Mouse (Mus musculus): ENCODE measurements around the gene Nceh1.
"Not testable (repeated sequence)": the region's sequence is repeated elsewhere in the genome, so short reads cannot be mapped to it uniquely, and the experiment has no call there.

Gene Nceh1

DNA sequence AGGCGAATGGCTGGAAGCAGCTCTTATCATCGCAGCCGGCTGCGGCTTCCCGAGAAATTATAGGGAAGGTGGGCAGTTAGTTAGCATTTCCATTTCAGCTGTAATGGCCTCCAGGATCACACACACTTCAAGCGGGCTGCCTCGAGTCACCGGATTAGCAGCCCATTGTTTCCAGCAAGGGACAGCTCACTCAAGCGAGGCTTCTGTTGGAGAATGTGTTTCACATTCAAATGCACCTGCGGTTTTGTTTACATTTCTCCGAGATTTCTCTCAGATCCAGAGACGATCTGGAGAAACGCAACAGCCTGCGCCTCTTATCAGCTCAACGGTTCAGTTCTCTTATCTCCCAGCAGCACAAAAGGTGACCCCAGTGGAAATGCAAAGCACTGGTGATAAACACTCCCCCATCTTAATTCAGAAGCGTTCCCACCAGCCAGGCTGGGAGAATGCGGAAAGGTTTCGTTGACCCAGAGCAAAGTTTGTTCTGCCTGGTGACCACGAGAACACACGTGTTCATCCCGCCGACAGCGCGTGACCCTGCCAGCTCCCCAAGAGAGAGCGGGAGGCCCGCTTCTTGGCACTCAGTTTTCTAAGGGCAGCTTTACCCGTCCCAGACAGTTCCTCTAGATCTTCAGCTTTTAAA is 100.4 kb downstream of the Nceh1 start:
- DNase-seq (ENCODE audit: low spot score): no peak

DNA sequence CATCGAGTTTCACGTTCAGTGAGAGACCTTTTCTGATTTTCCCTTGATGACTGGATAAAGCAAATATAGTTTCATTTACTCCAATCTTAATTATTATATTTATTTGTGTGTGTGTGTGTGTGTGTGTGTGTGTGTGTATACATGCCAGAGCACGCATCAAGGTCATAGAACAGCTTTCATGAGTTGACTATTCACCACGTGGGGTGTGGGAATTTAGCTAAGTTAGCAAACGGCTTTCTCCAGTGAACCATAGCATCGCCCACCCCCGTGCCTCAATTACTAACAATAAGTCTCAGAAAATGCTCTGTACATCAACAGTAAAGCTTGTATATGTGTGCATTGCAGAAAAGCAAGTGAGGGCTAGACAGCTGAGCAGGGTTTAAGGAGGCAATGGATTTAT is 101.0 kb downstream of the Nceh1 start:
- no peak for DNase-seq (ENCODE audit: low spot score)

DNA sequence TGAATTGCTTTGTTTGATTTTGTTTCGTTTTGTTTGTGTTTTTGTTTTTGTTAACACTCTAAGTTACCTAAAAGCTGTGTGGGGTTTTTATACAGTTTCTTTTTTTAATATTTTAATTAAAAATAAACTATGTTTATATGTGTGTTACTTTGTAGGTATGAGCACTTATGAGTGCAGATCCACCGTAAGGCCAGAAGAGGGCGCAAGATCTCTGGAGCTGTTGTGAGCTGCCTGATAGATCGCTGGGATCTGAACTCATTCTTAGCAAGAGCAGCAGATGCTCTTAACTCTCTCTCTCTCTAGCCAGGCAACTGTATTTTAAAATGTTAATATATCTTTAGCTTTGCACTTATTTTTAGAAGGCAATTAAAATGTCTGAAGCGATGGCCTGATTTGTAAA is 101.5 kb downstream of the Nceh1 start:
- DNase-seq (ENCODE audit: low spot score): no peak

DNA sequence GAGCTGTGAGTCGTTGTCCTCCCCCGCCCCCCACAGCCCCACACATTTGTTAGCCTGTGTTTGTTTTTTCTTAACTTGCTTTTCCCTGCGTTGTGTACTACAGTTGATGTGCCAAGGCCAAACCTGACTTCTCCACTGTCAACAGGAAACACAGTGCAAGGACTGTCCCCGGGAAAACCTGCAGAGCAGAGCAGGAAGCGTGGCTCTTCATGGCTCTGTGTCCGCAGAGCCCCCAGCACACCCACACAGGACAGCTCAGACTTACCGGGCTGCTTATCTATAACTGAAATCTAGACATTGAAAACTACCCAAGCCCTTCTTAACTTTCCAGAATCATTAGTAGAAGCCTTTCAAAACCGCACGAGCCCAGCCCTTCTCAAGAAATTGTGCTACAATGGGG is 102.3 kb downstream of the Nceh1 start:
- DNase-seq (ENCODE audit: low spot score): no peak

DNA sequence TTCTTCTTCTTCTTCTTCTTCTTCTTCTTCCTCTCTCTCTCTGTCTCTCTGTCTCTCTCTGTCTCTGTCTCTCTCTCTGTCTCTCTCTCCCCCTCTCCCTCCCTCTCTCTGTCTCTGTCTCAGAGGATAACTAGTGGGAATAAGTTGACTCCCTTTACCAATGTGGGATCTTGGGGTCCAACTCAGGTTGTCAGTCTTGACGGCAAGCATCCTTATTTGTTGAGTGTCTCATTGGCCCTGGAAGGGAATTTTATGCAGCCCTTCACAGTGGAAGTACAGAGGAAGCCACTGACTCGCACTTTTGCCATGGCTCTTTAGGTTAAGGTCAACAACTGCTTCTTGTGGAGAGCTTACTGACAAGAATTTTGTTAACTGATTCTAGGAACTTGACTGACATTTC is 105.5 kb downstream of the Nceh1 start:
- DNase-seq (ENCODE audit: low spot score): no peak

DNA sequence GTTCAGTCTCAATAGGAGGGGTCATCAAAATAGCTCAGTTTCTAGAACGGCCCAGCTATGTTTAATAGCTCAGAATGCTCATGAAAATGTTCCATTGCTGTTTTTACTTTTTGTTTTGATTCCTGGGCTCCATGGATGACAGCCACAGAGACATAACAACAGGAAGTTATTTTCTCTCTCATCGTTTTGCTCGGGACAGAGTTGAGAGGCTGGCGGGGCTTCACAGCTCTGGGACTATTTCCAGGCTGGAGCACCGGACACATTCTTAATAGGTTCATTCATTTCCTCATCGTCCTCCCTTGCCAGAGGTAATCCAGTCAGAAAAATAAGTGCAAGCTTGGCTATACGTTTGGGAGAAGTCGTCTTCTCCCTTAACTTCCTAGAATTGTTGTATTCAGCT is 106.1 kb downstream of the Nceh1 start:
- no peak for DNase-seq (ENCODE audit: low spot score)

DNA sequence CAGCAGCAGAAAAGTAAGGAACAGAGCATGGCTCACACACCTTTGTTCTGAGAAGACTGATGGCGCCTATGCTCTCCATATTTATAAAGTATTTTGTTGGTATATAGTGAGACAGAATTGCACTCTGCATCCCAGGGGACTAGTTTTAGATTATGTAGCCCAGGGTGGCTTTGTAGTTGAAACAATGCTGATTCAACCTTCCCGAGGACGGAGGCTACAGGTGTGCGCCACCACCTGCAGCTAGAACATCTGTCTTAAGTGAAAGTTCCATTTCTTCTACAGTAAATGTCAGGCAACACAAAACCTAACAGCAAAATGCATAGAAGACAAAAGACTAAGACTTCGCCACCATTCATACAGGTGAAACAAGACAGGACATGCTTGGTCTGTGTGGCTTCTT is 107.5 kb downstream of the Nceh1 start:
- DNase-seq (ENCODE audit: low spot score): no peak

DNA sequence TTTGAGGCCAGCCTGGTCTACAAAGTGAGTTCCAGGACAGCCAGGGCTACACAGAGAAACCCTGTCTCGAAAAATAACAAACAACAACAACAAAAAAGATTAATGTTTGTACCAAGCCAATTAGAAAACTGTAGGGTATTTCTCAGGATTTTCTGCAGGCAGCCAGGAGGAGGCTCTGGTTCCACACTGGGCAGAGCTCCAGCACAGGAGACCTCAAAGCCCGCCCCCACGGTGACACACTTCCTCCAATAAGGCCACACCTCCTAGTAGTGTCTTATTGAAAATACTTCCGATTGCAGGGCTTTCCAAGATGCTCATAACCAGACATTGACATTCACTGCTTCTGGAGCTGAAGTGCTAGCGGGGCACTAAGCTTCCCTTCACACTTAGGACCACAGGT is 108.2 kb downstream of the Nceh1 start:
- DNase-seq (ENCODE audit: low spot score): not testable (repeated sequence)

DNA sequence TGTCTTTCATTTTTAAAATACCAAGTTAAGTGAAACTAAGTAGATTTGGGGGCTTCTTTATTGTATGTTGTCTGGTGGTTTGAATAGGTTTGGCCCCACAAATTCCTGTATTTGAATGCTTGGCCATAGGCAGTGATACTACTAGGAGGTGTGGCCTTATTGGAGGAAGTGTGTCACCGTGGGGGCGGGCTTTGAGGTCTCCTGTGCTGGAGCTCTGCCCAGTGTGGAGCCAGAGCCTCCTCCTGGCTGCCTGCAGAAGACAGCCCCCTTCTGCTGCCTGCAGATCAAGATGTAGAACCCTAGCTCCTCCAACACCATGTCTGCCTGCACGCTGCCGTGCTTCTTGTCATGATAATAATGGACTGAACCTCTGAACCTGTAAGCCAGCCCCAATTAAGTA is 108.6 kb downstream of the Nceh1 start:
- DNase-seq (ENCODE audit: low spot score): not testable (repeated sequence)

DNA sequence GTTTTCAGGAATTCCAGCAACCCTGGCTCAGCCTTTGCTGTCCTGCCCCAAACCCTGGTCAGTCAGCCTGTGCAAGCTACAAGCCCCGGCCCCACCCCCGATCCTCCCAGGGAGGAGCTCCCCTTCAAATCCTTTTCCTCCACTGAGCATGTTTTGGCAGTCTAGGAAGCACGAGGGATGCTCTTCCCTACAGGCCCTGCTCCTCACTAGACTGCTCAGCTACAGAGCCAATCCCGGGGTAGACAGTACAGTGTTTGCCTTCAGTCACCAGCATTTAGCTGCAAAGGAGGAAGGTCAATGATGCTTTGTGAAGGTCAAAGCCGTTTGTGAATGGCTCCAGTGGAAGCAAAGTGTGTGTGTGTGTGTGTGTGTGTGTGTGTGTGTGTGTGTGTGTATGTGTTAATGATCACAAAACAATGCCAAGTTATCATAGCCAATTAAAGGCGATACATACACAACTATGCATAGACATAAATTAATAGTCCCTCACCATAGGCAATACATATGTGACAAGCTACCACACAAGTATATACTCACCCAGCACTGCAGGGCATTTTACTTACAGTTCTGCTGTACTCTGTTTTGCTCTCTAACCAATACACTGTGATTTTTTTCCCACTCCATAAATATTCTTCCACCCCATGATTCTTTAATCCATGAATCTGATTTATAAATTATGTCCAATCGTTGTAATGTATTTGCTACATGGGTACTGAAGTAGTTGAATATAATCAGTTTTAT is 111.0 kb downstream of the Nceh1 start:
- DNase-seq (ENCODE audit: low spot score): no peak

DNA sequence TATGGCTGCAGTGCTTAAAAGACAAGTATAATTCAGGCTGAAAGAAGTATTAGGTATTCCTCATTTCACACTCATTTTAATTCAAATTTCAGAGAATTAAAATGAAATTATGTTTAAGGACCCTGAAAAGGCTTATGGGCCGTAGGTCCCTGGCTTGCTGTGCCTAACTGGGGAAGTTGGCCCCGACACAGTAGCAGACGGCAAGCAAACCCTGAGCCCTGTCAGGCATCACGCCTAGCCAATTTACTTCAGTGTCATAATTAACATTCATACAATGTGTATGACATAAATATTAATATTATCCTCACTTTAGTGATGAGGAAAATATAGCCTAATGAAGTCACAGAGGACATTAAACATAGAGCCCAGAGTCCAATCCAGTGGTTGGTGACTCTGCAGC is 117.7 kb downstream of the Nceh1 start:
- no peak for DNase-seq (ENCODE audit: low spot score)

DNA sequence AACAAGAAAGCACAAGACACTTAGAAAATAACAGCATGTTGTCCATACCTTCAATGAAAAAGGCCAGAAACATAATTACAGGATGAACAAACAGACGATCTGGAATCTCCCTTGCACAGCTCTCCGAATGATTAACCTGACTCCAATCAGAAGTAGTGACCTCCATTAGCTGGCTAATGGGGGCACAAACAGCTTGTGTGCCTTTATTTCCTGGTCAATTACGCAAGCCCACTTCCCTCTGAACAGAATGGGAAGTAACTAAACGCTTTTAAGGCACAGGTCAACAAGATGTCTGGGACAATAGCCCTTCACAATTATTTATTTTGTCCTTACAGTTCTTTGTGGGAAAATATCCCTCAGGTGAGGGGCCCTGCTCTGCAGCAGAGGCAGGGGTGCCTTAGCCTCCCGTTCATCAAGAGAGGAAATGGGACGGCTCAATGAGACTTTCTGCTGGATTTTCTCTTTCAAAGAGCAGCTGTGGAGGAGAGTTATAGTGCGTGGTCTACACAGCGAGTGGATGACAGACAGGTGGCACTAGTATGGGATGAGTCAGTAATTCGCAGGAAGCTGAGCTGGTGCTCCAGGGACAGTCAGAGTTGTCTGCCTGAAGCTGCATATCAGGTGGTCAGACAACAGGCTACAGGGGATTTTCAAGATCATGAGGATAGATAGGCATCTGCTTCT is 119.7 kb downstream of the Nceh1 start:
- no peak for DNase-seq (ENCODE audit: low spot score)

DNA sequence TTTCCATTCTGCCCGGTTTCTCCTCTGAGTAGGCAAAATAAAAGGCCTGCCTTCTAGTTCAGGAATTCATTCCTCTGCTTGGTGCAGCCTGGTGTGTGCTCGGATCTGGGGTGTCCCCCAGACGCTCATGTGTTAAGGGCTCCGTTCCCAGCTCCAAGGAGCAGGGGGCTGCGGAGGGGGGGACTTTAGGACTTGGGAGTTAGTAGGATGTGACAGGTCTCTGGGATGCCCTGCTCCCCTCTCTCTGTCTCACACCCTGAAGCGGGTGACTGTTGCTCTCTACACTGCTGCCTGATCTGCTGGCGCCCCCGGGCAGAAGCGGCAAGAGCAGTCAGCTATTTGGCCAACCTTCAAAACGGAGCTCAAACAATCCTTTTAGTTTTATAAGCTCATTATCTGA is 124.0 kb downstream of the Nceh1 start:
- DNase-seq (ENCODE audit: low spot score): no peak

DNA sequence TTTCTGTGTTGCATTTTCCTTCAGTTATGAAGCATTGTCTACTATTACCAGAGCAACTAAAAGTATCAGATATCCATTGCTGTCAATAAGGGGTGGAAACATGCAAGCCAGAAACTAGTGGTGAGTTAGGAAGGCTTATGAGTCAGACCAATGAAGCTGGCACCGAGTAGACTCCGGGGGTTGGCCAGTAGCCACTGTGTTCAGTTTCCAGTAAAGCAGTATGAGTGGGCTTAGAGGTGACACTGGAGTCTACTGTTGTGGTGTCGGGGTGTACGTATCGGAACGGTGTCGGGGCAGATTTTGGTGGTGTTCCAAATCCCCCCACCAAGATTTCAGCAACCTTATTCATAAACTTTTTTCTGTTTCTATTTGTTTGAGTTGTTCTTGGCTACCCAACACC is 128.2 kb downstream of the Nceh1 start:
- no peak for DNase-seq (ENCODE audit: low spot score)

DNA sequence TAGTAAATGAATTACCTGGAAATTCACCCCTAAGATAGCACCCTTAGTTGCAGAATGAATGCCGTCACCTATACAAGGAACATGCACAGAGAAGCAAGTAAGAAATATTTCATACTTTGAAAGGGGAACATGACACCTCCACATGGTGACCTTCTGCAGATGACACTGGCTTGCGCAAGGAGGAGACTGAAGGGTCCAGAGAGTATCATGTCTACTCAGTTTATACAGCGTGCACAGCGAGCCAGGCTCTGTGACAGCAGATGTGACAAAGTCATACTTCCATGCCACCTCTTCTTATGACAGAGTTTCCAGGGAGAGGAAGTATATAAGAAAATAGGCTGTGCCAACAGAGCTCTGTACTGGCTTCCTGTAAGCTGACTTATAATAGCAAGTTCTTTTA is 128.7 kb downstream of the Nceh1 start:
- no peak for DNase-seq (ENCODE audit: low spot score)

DNA sequence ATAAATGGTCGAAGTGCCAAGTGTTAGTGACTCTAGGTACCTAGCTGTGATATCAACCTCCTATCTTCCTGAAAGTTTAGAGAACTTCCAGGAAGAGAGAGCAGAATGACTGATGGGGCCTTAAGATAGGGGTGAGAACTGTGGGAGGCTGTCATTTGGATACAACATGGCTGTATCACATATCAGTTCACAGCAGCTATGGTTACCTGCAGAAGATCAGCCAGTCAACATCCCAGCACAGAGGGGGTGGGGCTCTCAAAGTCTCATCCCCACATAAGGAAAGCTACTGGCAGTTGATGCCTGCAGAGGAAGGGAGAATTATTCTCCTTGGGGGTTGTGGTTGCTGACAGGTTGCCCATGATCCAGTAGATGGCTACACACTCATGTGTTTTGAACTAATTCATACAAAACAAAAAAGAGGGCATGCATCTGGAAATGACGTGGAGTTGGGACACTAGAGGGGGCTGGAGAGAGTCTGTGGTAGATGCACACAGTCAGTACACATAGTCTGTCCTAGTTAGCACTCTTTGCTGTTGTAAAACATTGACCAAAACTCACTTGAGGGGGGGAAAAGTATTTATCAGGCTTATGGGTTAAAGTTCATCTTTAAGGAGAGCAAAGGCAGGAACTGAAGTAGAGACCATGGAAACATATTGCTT is 131.9 kb downstream of the Nceh1 start:
- no peak for DNase-seq (ENCODE audit: low spot score)

DNA sequence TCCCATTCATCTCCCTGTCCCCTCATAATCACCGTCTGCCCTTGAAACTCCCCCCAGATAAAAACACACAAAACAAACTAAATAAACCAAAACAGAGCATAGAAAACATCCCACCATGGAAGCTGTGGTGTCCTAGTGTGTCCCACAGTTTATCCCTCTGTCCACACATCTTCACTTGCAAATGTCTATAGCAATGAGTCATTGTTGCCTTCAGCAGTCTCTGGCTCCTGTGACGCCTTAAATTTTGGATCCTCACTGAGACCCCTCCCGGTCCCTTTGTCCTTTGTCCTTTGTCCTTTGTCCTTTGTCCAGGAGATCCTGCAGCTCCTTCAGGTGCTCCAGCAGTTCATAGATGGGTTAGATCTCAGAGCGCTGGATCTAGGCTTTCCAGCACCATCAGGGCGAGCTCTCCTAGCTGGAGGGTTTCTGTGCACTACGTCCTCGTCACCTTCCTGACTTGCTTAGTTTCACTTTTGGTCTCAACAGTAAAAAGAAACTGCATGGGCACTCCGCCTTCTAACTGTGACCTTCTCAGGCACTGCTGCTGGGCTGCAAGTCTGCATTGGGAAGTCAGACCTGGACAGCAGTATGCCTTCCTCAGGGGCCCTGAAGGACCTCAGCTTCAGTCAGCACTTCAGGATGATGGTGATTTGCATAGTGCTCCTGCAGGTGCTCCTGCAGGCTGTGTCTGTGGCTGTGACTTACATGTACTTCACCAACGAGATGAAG is 134.0 kb downstream of the Nceh1 start, which contains the start of gene Tnfsf10:
Gene Tnfsf10, plus strand, starts transcription at position 470 of the 729 bp plus-strand sequence.
- DNase-seq (ENCODE audit: low spot score): no peak

DNA sequence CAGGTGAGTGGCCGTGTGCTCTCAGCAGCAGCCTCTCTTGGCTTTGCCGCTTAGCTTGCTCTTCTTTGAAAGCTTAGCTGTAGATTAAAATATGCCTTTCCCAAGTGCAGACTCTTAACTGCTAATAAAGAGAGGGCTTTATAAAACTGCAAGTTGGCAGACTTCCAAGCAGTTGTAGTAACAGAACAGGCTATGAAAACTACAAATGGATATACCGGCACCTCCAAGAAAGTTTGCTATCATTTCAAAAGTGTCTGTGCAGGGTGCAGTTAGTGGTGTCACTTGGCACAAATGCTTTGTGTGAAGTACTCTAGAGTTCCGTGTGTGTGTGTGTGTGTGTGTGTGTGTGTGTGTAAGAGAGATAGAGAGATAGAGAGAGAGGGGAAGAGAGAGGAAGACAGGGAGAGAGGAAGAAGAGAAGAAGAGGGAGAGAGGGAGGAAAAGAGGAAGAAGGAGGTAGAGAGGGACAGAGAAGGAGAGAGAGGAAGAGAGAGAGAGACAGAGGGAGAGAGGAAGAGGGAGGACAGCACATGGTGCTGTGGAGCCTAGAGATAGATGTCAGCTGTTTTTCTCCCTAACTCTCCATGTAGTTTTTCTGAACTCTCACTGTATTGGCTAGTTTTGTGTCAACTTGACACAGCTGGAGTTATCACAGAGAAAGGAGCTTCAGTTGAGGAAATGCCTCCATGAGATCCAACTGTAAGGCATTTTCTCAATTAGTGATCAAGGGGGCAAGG is 134.7 kb downstream of the Nceh1 start:
- DNase-seq (ENCODE audit: low spot score): no peak

DNA sequence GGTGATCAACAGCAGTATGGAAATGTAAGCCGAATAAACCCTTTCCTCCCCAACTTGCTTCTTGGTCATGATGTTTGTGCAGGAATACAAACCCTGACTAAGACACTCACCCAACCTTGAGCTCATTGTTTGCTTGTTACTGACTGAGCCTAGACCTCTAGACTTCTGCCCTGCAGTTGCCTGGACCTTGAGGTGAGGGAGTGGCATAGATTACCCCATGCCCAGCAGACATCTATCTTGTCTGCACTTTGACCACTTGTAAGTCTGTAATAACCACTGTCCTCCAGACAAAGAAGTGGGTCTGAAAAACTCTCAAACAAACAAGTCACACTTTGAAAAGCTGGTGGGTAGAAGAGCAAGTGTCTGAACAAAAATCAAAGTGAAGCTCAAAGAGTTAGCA is 136.9 kb downstream of the Nceh1 start:
- no peak for DNase-seq (ENCODE audit: low spot score)

DNA sequence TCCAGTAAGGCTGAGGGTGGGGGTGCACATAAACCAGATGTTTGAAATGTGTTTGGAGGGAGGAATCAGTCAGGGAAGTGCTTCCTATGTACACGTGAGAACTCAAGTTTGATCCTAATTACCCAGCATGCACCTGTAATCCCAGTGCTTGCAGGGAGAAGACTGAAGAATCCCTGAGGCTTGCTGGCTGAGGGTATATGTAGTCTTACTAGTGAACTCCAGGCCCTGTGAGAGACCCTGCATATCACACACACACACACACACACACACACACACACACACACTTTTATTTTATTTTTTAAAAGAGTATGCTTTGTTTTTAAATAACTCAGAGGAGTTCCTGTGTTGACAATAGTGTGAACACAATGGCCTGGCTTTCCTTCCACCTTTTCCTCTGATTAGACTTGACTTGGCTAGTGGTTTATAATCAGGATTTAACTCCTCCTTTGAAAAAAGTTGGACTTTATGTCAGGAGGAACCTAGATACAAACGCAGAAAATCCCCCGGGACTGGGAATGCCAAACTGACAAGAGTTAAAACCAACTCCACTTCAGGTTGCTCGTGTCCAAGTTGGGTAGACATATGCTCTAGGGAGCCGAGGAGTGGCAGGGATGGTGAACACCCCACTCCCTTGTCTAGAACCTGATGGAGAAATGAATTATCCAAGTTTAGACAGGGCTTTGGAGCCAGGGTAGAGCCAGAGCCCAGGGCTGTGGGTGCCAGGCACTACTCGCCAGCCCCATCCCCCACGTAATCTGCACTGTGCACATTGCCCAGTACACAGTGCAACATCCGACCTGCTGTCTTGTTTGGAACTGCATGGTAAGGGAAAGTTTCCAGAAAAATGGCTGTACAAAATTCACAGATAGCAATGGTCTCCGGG is 138.1 kb downstream of the Nceh1 start:
- DNase-seq (ENCODE audit: low spot score): no peak

All from layer of hippocampus, adult 9-10 months (tissue).